Mouse (Mus musculus) forebrain, embryonic 15.5 days (tissue): ENCODE measurements around the gene Trpv4. TPM values are rescaled to one million over a fixed set of nuclear protein-coding genes. Genes with fewer than 3 reads are reported as not detected.
A peak's percentile ranks its signal among the peaks of the same experiment; 100 is the strongest.

ENCODE experiments used
- ATAC-seq: fragments of 200-750 bp; cut with Nextera tagmentation; replicated peaks from 2 replicates; pipeline ENCODE4 v1.8.0; 2017; ENCODE audit warnings: mild to moderate bottlenecking, moderate TSS enrichment, moderate library complexity
- H3K27ac ChIP-seq: fragments of 300-500 bp; sonication (generic); replicated peaks from 2 replicates; pipeline ENCODE4 v1.5.1; 2015; ENCODE audit warnings: mild to moderate bottlenecking, inconsistent platforms
- H3K27me3 ChIP-seq: fragments of 300-500 bp; sonication (generic); 2 replicates; pipeline ENCODE4 v1.6.1; 2015; ENCODE audit warnings: inconsistent platforms
- H3K36me3 ChIP-seq: fragments of 300-500 bp; sonication (generic); 2 replicates; pipeline ENCODE4 v1.6.1; 2015; ENCODE audit warnings: mild to moderate bottlenecking, inconsistent platforms
- H3K4me1 ChIP-seq: fragments of 300-500 bp; sonication (generic); 2 replicates; pipeline ENCODE4 v1.6.1; 2015; ENCODE audit warnings: inconsistent platforms
- H3K4me2 ChIP-seq: fragments of 300-500 bp; sonication (generic); replicated peaks from 2 replicates; pipeline ENCODE4 v1.6.1; 2015; ENCODE audit warnings: mild to moderate bottlenecking, inconsistent platforms
- H3K4me3 ChIP-seq: fragments of 300-500 bp; sonication (generic); 2 replicates; pipeline ENCODE4 v1.5.1; 2015; ENCODE audit warnings: mild to moderate bottlenecking, inconsistent platforms
- H3K9ac ChIP-seq: fragments of 300-500 bp; sonication (generic); replicated peaks from 2 replicates; pipeline ENCODE4 v1.6.1; 2015; ENCODE audit warnings: mild to moderate bottlenecking, inconsistent platforms
- H3K9me3 ChIP-seq: fragments of 300-500 bp; sonication (generic); 2 replicates; pipeline ENCODE4 v1.6.1; 2016; ENCODE audit warnings: inconsistent platforms
- WGBS: fragments of 180-500 bp; shearing (Covaris S2); methylation state at CpG from one replicate; pipeline ENCODE4 v1.1.7; 2015; ENCODE audit warnings: mixed read lengths; 5-methylcytosine and 5-hydroxymethylcytosine counted together
- polyA plus RNA-seq: library from polyadenylated mRNA; unstranded; fragments of >200 nt; fragmentation: Nextera tagmentation; extraction: Ambion mirVana; gene quantifications from 2 replicates; pipeline ENCODE4 v1.2.1, GENCODE M21; 2015

The Trpv4 gene
- polyA plus RNA-seq: 0.56 and 0.88 TPM in 2 replicates

GRCm38 (mm10) chr5:114658255-114658654 lies at the start of gene Trpv4:
Gene Trpv4 (minus strand): TSS chr5:114658421.
- H3K4me3 ChIP-seq: peak within 1 kb of the TSS; percentile 36
- H3K27ac ChIP-seq: no peak within 1 kb of the TSS
- peaks cover 11% of the 10 kb centered on the region for H3K4me1 ChIP-seq
- under 1% methylated on average over 45 of the region's 47 CpGs for WGBS
- H3K9ac ChIP-seq: peak within 1 kb of the TSS; percentile 14; the same call in 1 of the 2 replicates
- H3K4me2 ChIP-seq: peak within 1 kb of the TSS; percentile 64
- ATAC-seq: no peak
- peaks cover 36% of the 10 kb centered on the region for H3K27me3 ChIP-seq
- H3K36me3 ChIP-seq: no peaks in the 10 kb centered on the region
- no peaks in the 10 kb centered on the region for H3K9me3 ChIP-seq

GRCm38 (mm10) chr5:114707265-114708068 lies 49.2 kb upstream of the Trpv4 start, which contains the start of gene Tchp:
Gene Tchp (plus strand): TSS chr5:114707760.
- WGBS: 4% methylated on average over 49 of the region's 49 CpGs
- peak within 1 kb of the TSS; percentile 62 for H3K4me2 ChIP-seq
- H3K9ac ChIP-seq: peak within 1 kb of the TSS; percentile 82
- H3K4me3 ChIP-seq: peak within 1 kb of the TSS; percentile 99
- H3K27ac ChIP-seq: no peak within 1 kb of the TSS
- peak; percentile 84 for ATAC-seq
- H3K9me3 ChIP-seq: no peaks in the 10 kb centered on the region
- peaks cover 11% of the 10 kb centered on the region for H3K4me1 ChIP-seq
- peaks cover 18% of the 10 kb centered on the region for H3K36me3 ChIP-seq
- no peaks in the 10 kb centered on the region for H3K27me3 ChIP-seq

- WGBS: 61% methylated on average over 14 of the region's 14 CpGs
- Histone ChIP-seq H3K9me3 (no peaks in the 10 kb centered on the region), H3K27ac (no peak overlapping the region), H3K4me3 (no peak overlapping the region), H3K4me2 (no peak overlapping the region), H3K36me3 (no peaks in the 10 kb centered on the region), H3K27me3 (no peaks in the 10 kb centered on the region), H3K4me1 (peaks cover 16% of the 10 kb centered on the region), H3K9ac (no peak overlapping the region)
- ATAC-seq: no peak
These were observed 44.5 kb upstream of the Trpv4 start for GRCm38 (mm10) chr5:114702403-114703392.

- H3K4me1 ChIP-seq: peaks cover 15% of the 10 kb centered on the region
- H3K27me3 ChIP-seq: peaks cover 4% of the 10 kb centered on the region; the same call in 1 of the 2 replicates
- no peaks in the 10 kb centered on the region for H3K36me3 ChIP-seq
- no peak for ATAC-seq
- no peak overlapping the region for H3K4me3 ChIP-seq
- H3K9me3 ChIP-seq: no peaks in the 10 kb centered on the region
- H3K4me2 ChIP-seq: no peak overlapping the region
- H3K27ac ChIP-seq: no peak overlapping the region
- WGBS: 72% methylated on average over 7 of the region's 7 CpGs
- no peak overlapping the region for H3K9ac ChIP-seq
These were observed 40.8 kb upstream of the Trpv4 start for GRCm38 (mm10) chr5:114699015-114699414.

- no peak overlapping the region for H3K4me3 ChIP-seq
- 50% methylated on average over 19 of the region's 19 CpGs for WGBS
- H3K27ac ChIP-seq: no peak overlapping the region
- no peak overlapping the region for H3K4me2 ChIP-seq
- H3K9me3 ChIP-seq: no peaks in the 10 kb centered on the region
- peaks cover 11% of the 10 kb centered on the region for H3K27me3 ChIP-seq
- no peaks in the 10 kb centered on the region for H3K36me3 ChIP-seq
- H3K4me1 ChIP-seq: peaks cover 15% of the 10 kb centered on the region
- H3K9ac ChIP-seq: no peak overlapping the region
- ATAC-seq: peak; percentile 90
These were observed 40.0 kb upstream of the Trpv4 start for GRCm38 (mm10) chr5:114698044-114698746.

- ATAC-seq: no peak
- H3K9ac ChIP-seq: no peak overlapping the region
- no peak overlapping the region for H3K4me2 ChIP-seq
- no peaks in the 10 kb centered on the region for H3K9me3 ChIP-seq
- no peak overlapping the region for H3K27ac ChIP-seq
- H3K4me3 ChIP-seq: no peak overlapping the region
- 84% methylated on average over 17 of the region's 17 CpGs for WGBS
- peaks cover 20% of the 10 kb centered on the region for H3K27me3 ChIP-seq
- no peaks in the 10 kb centered on the region for H3K36me3 ChIP-seq
- H3K4me1 ChIP-seq: peaks cover 15% of the 10 kb centered on the region
These were observed 38.7 kb upstream of the Trpv4 start for GRCm38 (mm10) chr5:114696939-114697338.

GRCm38 (mm10) chr5:114695775-114696174 lies 37.6 kb upstream of the Trpv4 start:
- Histone ChIP-seq H3K9me3 (no peaks in the 10 kb centered on the region), H3K4me3 (no peak overlapping the region), H3K27ac (no peak overlapping the region), H3K27me3 (peaks cover 20% of the 10 kb centered on the region), H3K9ac (no peak overlapping the region), H3K36me3 (no peaks in the 10 kb centered on the region), H3K4me1 (peaks cover 19% of the 10 kb centered on the region), H3K4me2 (no peak overlapping the region)
- WGBS: 67% methylated on average over 5 of the region's 5 CpGs
- ATAC-seq: no peak

GRCm38 (mm10) chr5:114690633-114691567 lies 32.7 kb upstream of the Trpv4 start, which contains the start of gene Gltp:
Gene Gltp (minus strand): TSS chr5:114690984.
- H3K4me3 ChIP-seq: peak within 1 kb of the TSS; percentile 92
- peak within 1 kb of the TSS; percentile 91 for H3K9ac ChIP-seq
- H3K36me3 ChIP-seq: no peaks in the 10 kb centered on the region
- no peak within 1 kb of the TSS for H3K27ac ChIP-seq
- no peaks in the 10 kb centered on the region for H3K9me3 ChIP-seq
- peaks cover 24% of the 10 kb centered on the region for H3K27me3 ChIP-seq
- WGBS: 4% methylated on average over 73 of the region's 75 CpGs
- peak; percentile 98 for ATAC-seq
- H3K4me1 ChIP-seq: peaks cover 17% of the 10 kb centered on the region
- H3K4me2 ChIP-seq: peak within 1 kb of the TSS; percentile 96

GRCm38 (mm10) chr5:114689700-114690366 lies 31.6 kb upstream of the Trpv4 start:
- H3K4me1 ChIP-seq: peaks cover 17% of the 10 kb centered on the region
- no peak overlapping the region for H3K27ac ChIP-seq
- 17% methylated on average over 16 of the region's 16 CpGs for WGBS
- no peaks in the 10 kb centered on the region for H3K9me3 ChIP-seq
- H3K27me3 ChIP-seq: peaks cover 24% of the 10 kb centered on the region
- ATAC-seq: no peak
- peak overlapping the region; percentile 91 for H3K9ac ChIP-seq
- peak overlapping the region; percentile 96 for H3K4me2 ChIP-seq
- peak overlapping the region; percentile 92 for H3K4me3 ChIP-seq
- no peaks in the 10 kb centered on the region for H3K36me3 ChIP-seq

GRCm38 (mm10) chr5:114688703-114689102 lies 30.5 kb upstream of the Trpv4 start:
- Histone ChIP-seq H3K36me3 (no peaks in the 10 kb centered on the region), H3K27me3 (peaks cover 16% of the 10 kb centered on the region), H3K9ac (no peak overlapping the region), H3K9me3 (no peaks in the 10 kb centered on the region), H3K4me2 (no peak overlapping the region), H3K27ac (no peak overlapping the region), H3K4me3 (no peak overlapping the region), H3K4me1 (peaks cover 17% of the 10 kb centered on the region)
- 78% methylated on average over 13 of the region's 13 CpGs for WGBS
- ATAC-seq: no peak
